Mouse (Mus musculus) spleen, embryonic (tissue): ENCODE results near the gene Wfdc10.

Experiments used
- CTCF ChIA-PET: fragments of 350-600 bp; sonication (Branson Sonifier 250); formaldehyde crosslinking; loops from one replicate; lab custom pipeline; 2022; lab: Charles Lee

Gene Wfdc10

GRCm38 (mm10) chr2:164700959-164701358 is 45.1 kb downstream of the Wfdc10 start:
- CTCF ChIA-PET: no interaction called here

DNA sequence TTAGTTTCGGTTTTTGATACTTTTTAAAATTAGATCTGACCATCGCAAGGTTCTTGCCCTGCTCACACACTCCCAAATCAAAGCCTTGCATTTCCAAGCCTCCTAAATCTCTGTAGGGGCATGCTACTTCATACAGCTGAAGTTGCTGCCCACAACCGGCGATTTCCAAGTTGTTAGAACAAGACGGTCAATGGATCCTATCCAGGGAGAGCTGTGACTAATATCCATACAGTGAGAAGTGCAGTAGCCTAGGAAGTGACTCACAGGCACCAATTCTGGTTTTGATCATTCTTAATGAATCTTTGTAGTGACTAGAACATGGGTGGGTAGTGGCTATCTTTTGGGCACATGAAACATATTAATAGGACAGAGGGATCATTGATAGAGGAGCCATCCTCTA is 45.9 kb downstream of the Wfdc10 start:
- CTCF ChIA-PET: no interaction called here

- CTCF ChIA-PET: no interaction called here
These were observed 48.4 kb downstream of the Wfdc10 start for GRCm38 (mm10) chr2:164704235-164704634.

GRCm38 (mm10) chr2:164705328-164705727 is 49.5 kb downstream of the Wfdc10 start:
- CTCF ChIA-PET: no interaction called here

GRCm38 (mm10) chr2:164705991-164706390 is 50.1 kb downstream of the Wfdc10 start:
- CTCF ChIA-PET: no interaction called here
